Mouse (Mus musculus) C2C12 (cell line): Measurements from ENCODE around the gene Krtap27-1.

ENCODE experiments used
- CTCF ChIP-seq: IDR thresholded peaks from one replicate; pipeline ENCODE4 v1.5.1; 2011; ENCODE audit not compliant: control insufficient read depth, insufficient read depth, insufficient read length
- USF1 ChIP-seq: IDR thresholded peaks from one replicate; pipeline ENCODE4 v1.6.1; 2011; ENCODE audit warnings: low read depth, mild to moderate bottlenecking, control low read depth, moderate library complexity

- no peak for TF ChIP-seq CTCF
- TF ChIP-seq USF1: no peak
These were observed 31.4 kb downstream of the Krtap27-1 start for GRCm38 (mm10) chr16:88640053-88640452.
